Mouse (Mus musculus) liver, embryonic 12.5 days (tissue): ENCODE measurements around the gene Tbx18. TPM values are rescaled to one million over a fixed set of nuclear protein-coding genes. Genes with fewer than 3 reads are reported as not detected.

Experiments used
- ATAC-seq: fragments of 200-750 bp; cut with Nextera tagmentation; 2 replicates; pipeline ENCODE4 v1.8.0; 2017; ENCODE audit warnings: moderate number of reproducible peaks, mild to moderate bottlenecking, moderate library complexity
- H3K27ac ChIP-seq: fragments of 300-500 bp; sonication (generic); 2 replicates; pipeline ENCODE4 v1.5.1; 2016; ENCODE audit warnings: mild to moderate bottlenecking
- H3K27me3 ChIP-seq: fragments of 300-500 bp; sonication (generic); replicated peaks from 2 replicates; pipeline ENCODE4 v1.6.1; 2016; ENCODE audit warnings: mild to moderate bottlenecking, moderate library complexity
- H3K36me3 ChIP-seq: fragments of 300-500 bp; sonication (generic); 2 replicates; pipeline ENCODE4 v1.6.1; 2016; ENCODE audit warnings: mild to moderate bottlenecking, moderate library complexity
- H3K4me1 ChIP-seq: fragments of 300-500 bp; sonication (generic); 2 replicates; pipeline ENCODE4 v1.6.1; 2016
- H3K4me2 ChIP-seq: fragments of 300-500 bp; sonication (generic); 2 replicates; pipeline ENCODE4 v1.6.1; 2016; ENCODE audit warnings: mild to moderate bottlenecking, moderate library complexity
- H3K4me3 ChIP-seq: fragments of 300-500 bp; sonication (generic); 2 replicates; pipeline ENCODE4 v1.5.1; 2016; ENCODE audit warnings: mild to moderate bottlenecking, moderate library complexity
- H3K9ac ChIP-seq: fragments of 300-500 bp; sonication (generic); 2 replicates; pipeline ENCODE4 v1.6.1; 2016; ENCODE audit warnings: mild to moderate bottlenecking, moderate library complexity
- H3K9me3 ChIP-seq: fragments of 300-500 bp; sonication (generic); replicated peaks from 2 replicates; pipeline ENCODE4 v1.6.1; 2016; ENCODE audit warnings: mild to moderate bottlenecking, moderate library complexity
- WGBS: fragments of 180-500 bp; shearing (Covaris S2); methylation state at CpG from one replicate; pipeline ENCODE4 v1.1.7; 2016; ENCODE audit not compliant: insufficient replicate concordance; 5-methylcytosine and 5-hydroxymethylcytosine counted together
- polyA plus RNA-seq: library from polyadenylated mRNA; unstranded; fragments of >200 nt; fragmentation: Nextera tagmentation; extraction: Ambion mirVana; gene quantifications from 2 replicates; pipeline ENCODE4 v1.2.1, GENCODE M21; 2016

The Tbx18 gene
- polyA plus RNA-seq, 1 experiment from 2014 or later: 0.30 TPM

- Histone ChIP-seq H3K27me3 (no peaks in the 10 kb centered on the region), H3K27ac (no peak overlapping the region), H3K36me3 (no peaks in the 10 kb centered on the region), H3K4me3 (no peak overlapping the region), H3K9me3 (no peaks in the 10 kb centered on the region), H3K4me2 (no peak overlapping the region), H3K4me1 (no peaks in the 10 kb centered on the region), H3K9ac (no peak overlapping the region)
- no peak for ATAC-seq
- WGBS: 74% methylated on average over 9 of the region's 9 CpGs
Observed at GRCm38 (mm10) chr9:87686981-87687380, 44.1 kb downstream of the Tbx18 start.

DNA sequence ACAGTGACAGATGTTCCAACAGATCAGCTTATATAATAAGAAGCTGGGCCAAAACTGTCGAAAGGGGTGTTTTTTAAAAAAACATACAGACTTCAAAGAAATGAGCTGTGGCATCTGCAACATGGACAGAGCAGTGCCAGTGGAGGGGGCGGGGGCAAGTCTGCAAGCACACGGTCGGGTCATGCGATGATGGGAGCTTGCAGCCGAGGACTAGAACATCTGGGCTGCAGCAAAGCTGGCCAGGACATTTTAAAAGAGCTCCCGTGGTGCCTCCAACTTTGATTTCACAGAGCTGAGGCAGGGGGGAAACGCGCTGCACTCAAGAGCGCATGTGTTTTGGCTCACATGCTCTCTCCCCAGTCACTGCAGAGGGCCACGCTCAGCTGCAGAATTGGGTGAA lies 48.8 kb downstream of the Tbx18 start:
- WGBS: 69% methylated on average over 11 of the region's 11 CpGs

More for the DNA sequence above, 48.8 kb downstream of the Tbx18 start:
- no peak overlapping the region for H3K4me2 ChIP-seq
- H3K27me3 ChIP-seq: no peaks in the 10 kb centered on the region
- no peak overlapping the region for H3K27ac ChIP-seq
- no peaks in the 10 kb centered on the region for H3K36me3 ChIP-seq
- no peak overlapping the region for H3K4me3 ChIP-seq
- no peak for ATAC-seq
- H3K9me3 ChIP-seq: no peaks in the 10 kb centered on the region
- H3K4me1 ChIP-seq: no peaks in the 10 kb centered on the region
- no peak overlapping the region for H3K9ac ChIP-seq
